Mouse (Mus musculus) A20 (cell line): ENCODE measurements around the gene Abhd16a.

Source experiments
- DNase-seq: peaks from one replicate; pipeline ENCODE4 v3.0.0-alpha.2; 2011; ENCODE audit warnings: low read depth, low spot score

The Abhd16a gene

DNA sequence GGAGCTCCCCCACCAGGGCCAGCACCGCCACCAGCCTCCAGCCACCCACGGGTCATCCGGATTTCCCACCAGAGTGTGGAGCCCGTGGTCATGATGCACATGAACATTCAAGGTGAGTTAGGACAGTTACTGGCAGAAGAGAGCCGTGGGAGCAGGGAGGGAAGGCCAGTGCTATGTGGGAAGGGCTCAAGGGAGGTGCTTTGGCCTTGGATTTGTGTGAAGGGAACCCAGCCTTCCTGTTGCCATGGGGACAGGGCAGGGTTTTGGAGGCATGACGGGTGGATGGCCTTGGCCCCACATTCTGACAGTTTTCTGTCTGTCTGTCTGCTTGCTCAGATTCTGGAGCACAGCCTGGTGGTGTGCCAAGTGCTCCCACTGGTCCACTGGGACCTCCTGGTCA, 52.9 kb downstream of the Abhd16a start:
- DNase-seq = no peak

DNA sequence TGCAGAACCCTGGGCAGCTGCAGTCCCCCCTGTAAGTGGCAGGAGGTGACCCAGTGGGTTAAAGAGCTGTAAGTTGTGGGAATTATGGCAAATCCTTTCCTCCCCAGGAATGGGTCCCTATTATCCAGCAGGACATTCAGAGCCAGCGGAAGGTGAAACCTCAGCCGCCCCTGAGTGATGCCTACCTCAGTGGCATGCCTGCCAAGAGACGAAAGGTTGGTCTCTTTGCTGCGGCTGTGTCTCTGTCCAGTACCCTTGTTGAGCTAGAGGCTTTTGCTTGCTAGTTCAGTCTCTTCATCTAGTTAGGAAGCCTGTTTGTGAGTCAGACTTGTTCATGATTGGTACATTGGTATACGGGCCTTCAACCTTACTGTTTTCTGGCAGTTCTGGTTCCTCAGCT, 57.1 kb downstream of the Abhd16a start:
- DNase-seq = no peak

DNA sequence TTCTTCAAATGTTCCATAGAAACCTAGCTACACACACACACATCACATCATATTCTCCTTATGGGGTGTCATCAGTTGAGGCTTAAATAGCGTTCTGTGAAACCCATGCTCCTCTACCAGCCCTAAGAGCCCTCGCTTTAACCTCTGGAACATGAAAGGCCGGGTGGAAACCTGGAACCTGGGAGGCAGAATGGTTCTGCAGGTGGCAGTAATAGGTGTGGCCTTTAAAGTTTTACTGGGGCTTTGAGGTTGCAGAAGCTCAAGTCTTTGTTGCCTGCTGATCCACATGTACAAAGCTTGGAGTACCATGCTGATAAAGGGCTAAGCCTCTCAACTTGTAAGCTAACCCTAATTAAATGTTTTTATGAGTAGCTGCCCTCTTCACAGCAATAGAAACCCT, 58.3 kb downstream of the Abhd16a start:
- no peak for DNase-seq

DNA sequence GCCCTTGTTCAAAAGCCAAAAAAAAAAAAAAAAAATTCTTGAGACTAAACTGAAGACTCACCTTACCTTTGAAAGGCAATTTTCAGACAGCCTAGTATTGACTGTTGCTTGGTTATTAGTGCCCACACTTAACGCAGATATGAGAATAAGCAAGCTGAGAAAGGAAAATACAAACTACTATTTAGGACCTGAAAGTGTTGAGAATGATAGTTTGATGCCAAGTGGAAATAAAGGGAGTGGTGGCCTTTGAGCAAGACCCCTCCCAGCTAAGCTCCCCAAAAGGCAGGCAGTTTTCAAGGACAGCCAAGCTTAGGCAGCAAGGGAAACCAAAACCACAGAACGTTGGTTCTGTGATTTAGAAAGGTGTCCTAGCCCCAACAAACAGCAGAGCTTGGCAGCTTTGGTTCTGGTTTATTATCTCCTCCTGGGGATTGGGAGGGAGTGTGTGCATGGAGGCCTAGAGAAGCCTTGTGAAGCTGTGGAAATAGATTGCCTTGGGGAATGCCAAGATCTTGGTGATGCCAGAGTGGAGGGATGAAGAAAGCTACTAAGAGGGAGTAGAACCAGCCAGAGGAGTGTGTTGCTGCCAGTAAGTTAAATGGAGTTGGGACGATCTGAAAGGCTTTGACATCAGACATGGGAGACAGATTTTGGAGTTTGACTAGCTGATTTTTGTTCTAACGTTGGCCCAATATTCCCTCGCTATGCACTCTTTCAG, 59.0 kb downstream of the Abhd16a start:
- DNase-seq = no peak

DNA sequence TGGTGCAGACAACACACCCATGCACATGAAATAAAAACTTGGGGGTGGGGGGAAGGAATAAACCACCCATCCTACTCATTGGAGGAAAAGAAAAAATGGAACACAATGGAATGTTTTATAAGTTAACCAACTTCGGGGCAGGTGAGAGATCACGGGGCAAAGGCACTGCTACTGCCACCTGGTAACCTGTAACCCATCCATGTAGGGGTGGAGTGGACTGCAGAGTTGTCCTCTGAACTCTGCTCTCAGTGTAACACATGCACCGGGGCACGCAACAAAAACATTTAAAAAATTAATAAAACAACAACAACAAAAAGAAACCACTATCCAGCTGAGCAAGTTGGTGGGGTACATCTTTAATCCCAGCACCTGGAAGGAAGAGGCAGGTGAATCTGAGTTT, 63.1 kb downstream of the Abhd16a start:
- no peak for DNase-seq
